Mouse (Mus musculus) neural tube, embryonic 14.5 days (tissue): Measurements from ENCODE around the gene Dennd6b. TPM values are rescaled to one million over a fixed set of nuclear protein-coding genes. Genes with fewer than 3 reads are reported as not detected.
A peak's percentile ranks its signal among the peaks of the same experiment; 100 is the strongest.

Source experiments
- ATAC-seq: fragments of 200-750 bp; cut with Nextera tagmentation; 2 replicates; pipeline ENCODE4 v1.8.0; 2017; ENCODE audit warnings: low read depth, mild to moderate bottlenecking, moderate TSS enrichment, moderate library complexity
- H3K27ac ChIP-seq: fragments of 300-500 bp; sonication (generic); 2 replicates; pipeline ENCODE4 v1.5.1; 2014; ENCODE audit warnings: low read depth, mild to moderate bottlenecking, control low read depth, low read length, moderate library complexity, mixed read lengths
- H3K27me3 ChIP-seq: fragments of 300-500 bp; sonication (generic); 2 replicates; pipeline ENCODE4 v1.6.1; 2014; ENCODE audit warnings: low read length; ENCODE audit not compliant: control insufficient read depth, insufficient read depth
- H3K36me3 ChIP-seq: fragments of 300-500 bp; sonication (generic); 2 replicates; pipeline ENCODE4 v1.6.1; 2014; ENCODE audit warnings: low read length, mixed read lengths; ENCODE audit not compliant: control insufficient read depth, insufficient read depth
- H3K4me1 ChIP-seq: fragments of 300-500 bp; sonication (generic); 2 replicates; pipeline ENCODE4 v1.6.1; 2014; ENCODE audit warnings: low read length; ENCODE audit not compliant: control insufficient read depth, insufficient read depth
- H3K4me2 ChIP-seq: fragments of 300-500 bp; sonication (generic); 2 replicates; pipeline ENCODE4 v1.6.1; 2014; ENCODE audit warnings: mild to moderate bottlenecking, low read depth, low read length, control low read depth
- H3K4me3 ChIP-seq: fragments of 300-500 bp; sonication (generic); 2 replicates; pipeline ENCODE4 v1.5.1; 2014; ENCODE audit warnings: low read depth, low read length, control low read depth, mixed read lengths
- H3K9ac ChIP-seq: fragments of 300-500 bp; sonication (generic); replicated peaks from 2 replicates; pipeline ENCODE4 v1.6.1; 2014; ENCODE audit warnings: low read depth, mild to moderate bottlenecking, control low read depth, low read length, mixed read lengths
- H3K9me3 ChIP-seq: fragments of 300-500 bp; sonication (generic); 2 replicates; pipeline ENCODE4 v1.6.1; 2016; ENCODE audit warnings: low read length; ENCODE audit not compliant: control insufficient read depth
- WGBS: fragments of 180-500 bp; shearing (Covaris S2); extraction: QIAGEN DNeasy Blood & Tissue Kit; methylation state at CpG from one replicate; pipeline ENCODE4 v1.1.7; 2014; 5-methylcytosine and 5-hydroxymethylcytosine counted together
- microRNA-seq: library from miRNA; unstranded; fragments of <30 nt; microRNA quantifications from one replicate; pipeline ENCODE4, GENCODE M21; 2016
- polyA plus RNA-seq: library from polyadenylated mRNA; unstranded; fragments of >200 nt; fragmentation: Nextera tagmentation; extraction: Ambion mirVana; gene quantifications from 2 replicates; pipeline ENCODE4 v1.2.1, GENCODE M21; 2014

Dennd6b gene
- polyA plus RNA-seq, 1 experiment from 2014 or later, result 94.5 TPM

DNA sequence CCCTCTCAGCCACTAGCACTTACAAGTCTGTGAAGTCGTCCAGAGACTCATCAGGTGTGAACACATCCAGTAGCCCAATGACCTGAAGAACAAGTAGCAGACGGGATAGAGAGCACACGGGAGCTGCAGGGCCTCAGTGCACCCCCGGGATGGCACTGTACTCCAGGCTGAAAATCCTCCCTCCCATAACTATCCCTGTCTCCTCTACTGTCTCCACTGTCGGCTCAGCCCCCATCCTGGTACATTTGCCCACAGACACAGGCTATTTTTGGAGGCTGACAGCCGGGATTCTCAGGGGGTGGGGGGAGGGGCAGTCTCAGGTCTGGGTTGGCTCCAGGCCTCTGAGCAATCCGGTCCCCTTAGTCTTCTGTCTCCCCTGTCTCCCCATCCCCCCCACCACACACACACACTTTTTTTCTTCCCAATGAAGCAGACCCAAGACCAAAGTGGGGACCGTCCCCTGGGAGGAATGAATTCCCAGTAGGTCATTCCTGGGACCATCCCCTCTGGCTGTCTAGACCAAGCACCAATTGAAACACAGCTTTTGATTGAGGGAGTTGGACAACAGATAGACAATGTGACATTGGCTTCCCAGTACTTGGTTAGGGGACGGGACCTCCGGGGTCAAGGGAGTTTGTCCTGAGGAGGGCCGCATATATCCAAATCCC lies 58.8 kb downstream of the Dennd6b start:
- WGBS, result 78% methylated on average over 11 of the region's 11 CpGs
- Histone ChIP-seq H3K9me3 (no peaks in the 10 kb centered on the region), H3K4me3 (no peak overlapping the region), H3K9ac (no peak overlapping the region), H3K36me3 (no peaks in the 10 kb centered on the region), H3K4me1 (peaks cover 13% of the 10 kb centered on the region), H3K27ac (no peak overlapping the region), H3K4me2 (no peak overlapping the region), H3K27me3 (peaks cover 8% of the 10 kb centered on the region; the same call in 1 of the 2 replicates)
- no peak for ATAC-seq

- Histone ChIP-seq H3K9me3 (no peaks in the 10 kb centered on the region), H3K4me3 (no peak overlapping the region), H3K27me3 (peaks cover 8% of the 10 kb centered on the region; the same call in 1 of the 2 replicates), H3K27ac (no peak overlapping the region), H3K4me2 (no peak overlapping the region), H3K9ac (no peak overlapping the region), H3K4me1 (peaks cover 13% of the 10 kb centered on the region), H3K36me3 (no peaks in the 10 kb centered on the region)
- ATAC-seq, result no peak
- WGBS, result 96% methylated on average over 5 of the region's 5 CpGs
Measured at GRCm38 (mm10) chr15:89136461-89137155, 59.7 kb downstream of the Dennd6b start.

Small RNA genes within 50 kb of the gene (microRNA-seq; reads per million reads assigned to microRNA genes)
- gene Mir6958 (4.6 reads per million, percentile 8 among the genes with 10 or more reads in this experiment), gene Mir7118 (not detected)

Other genes with a start within 250 kb of the Dennd6b start
- gene Ttll8, start 242.1 kb downstream of the Dennd6b start, polyA plus RNA-seq, result 0.11 and 0.13 TPM in 2 replicates
- gene Mlc1, start 217.5 kb downstream of the Dennd6b start, polyA plus RNA-seq, result 13.5 and 17.5 TPM in 2 replicates
- not detected in 2 replicates for gene Mov10l1, start 213.6 kb downstream of the Dennd6b start, polyA plus RNA-seq
- gene Panx2, start 136.8 kb downstream of the Dennd6b start, polyA plus RNA-seq, result 6.4 and 8.0 TPM in 2 replicates
- 36.4 and 38.5 TPM in 2 replicates for gene Trabd, start 121.4 kb downstream of the Dennd6b start, polyA plus RNA-seq
- gene Selenoo, start 107.4 kb downstream of the Dennd6b start, polyA plus RNA-seq, result 21.4 and 23.9 TPM in 2 replicates
- 18.3 and 21.4 TPM in 2 replicates for gene Tubgcp6, start 73.4 kb downstream of the Dennd6b start, polyA plus RNA-seq
- gene Hdac10, start 67.8 kb downstream of the Dennd6b start, polyA plus RNA-seq, result 22.1 and 24.9 TPM in 2 replicates
- 2.9 and 5.2 TPM in 2 replicates for gene Mapk12, start 55.8 kb downstream of the Dennd6b start, polyA plus RNA-seq
- gene Mapk11, start 46.9 kb downstream of the Dennd6b start, polyA plus RNA-seq, result 24.9 and 32.9 TPM in 2 replicates
- 66.4 and 100 TPM in 2 replicates for gene Plxnb2, start 15.7 kb downstream of the Dennd6b start, polyA plus RNA-seq
- 85.5 and 92.7 TPM in 2 replicates for gene Ppp6r2, start 15.1 kb upstream of the Dennd6b start, polyA plus RNA-seq
- 108 and 122 TPM in 2 replicates for gene Sbf1, start 118.8 kb upstream of the Dennd6b start, polyA plus RNA-seq
- gene Adm2, start 126.2 kb upstream of the Dennd6b start, polyA plus RNA-seq, result not detected in 2 replicates
- gene Miox, start 137.9 kb upstream of the Dennd6b start, polyA plus RNA-seq, result not detected in 2 replicates
- 19.8 and 28.6 TPM in 2 replicates for gene Lmf2, start 159.2 kb upstream of the Dennd6b start, polyA plus RNA-seq
- gene Ncaph2, start 159.2 kb upstream of the Dennd6b start, polyA plus RNA-seq, result 89.5 and 90.2 TPM in 2 replicates
- 20.0 and 24.3 TPM in 2 replicates for gene Sco2, start 177.3 kb upstream of the Dennd6b start, polyA plus RNA-seq
- gene Tymp, start 180.5 kb upstream of the Dennd6b start, polyA plus RNA-seq, result 3.5 and 3.7 TPM in 2 replicates
- 1.3 TPM in 2 replicates for gene Odf3b, start 182.8 kb upstream of the Dennd6b start, polyA plus RNA-seq
- 0.07 TPM in 1 of 2 replicates, not detected in the other for gene Klhdc7b, start 188.4 kb upstream of the Dennd6b start, polyA plus RNA-seq
- not detected in 2 replicates for gene Syce3, start 214.0 kb upstream of the Dennd6b start, polyA plus RNA-seq
- 1.2 and 1.4 TPM in 2 replicates for gene Cpt1b, start 229.4 kb upstream of the Dennd6b start, polyA plus RNA-seq
- 5.8 and 6.4 TPM in 2 replicates for gene C730034F03Rik, start 233.1 kb upstream of the Dennd6b start, polyA plus RNA-seq
- 0.20 TPM in 1 of 2 replicates, not detected in the other for gene Gm44502, start 233.2 kb upstream of the Dennd6b start, polyA plus RNA-seq
- gene Chkb, start 233.4 kb upstream of the Dennd6b start, polyA plus RNA-seq, result 76.5 and 80.9 TPM in 2 replicates